9 mouse cellular contexts compared by ENCODE assay signal in genomic region chr12:49171014-49171677, GRCm38 (mm10).
DNase-seq lines count a peak whose midpoint lies in the region; ATAC-seq lines count a peak whose summit lies in the region.
"Had no signal": no experiment of that assay in that cellular context is flagged by ENCODE, and none has a peak within 500 bp of the region (broad histone marks: within the 10 kb centered on the region; RNA-seq: fewer than 3 reads in every experiment).

No protein-coding gene starts in this region.

- H3K4me2 ChIP-seq in midbrain, embryonic 11.5 days, result no peak overlapping the region
- no peak overlapping the region for H3K4me2 ChIP-seq in hindbrain, embryonic 16.5 days (ENCODE audit: low read length)

- no peak overlapping the region for H3K9ac ChIP-seq in midbrain, embryonic 11.5 days (ENCODE audit: low read length)
- H3K9ac ChIP-seq in hindbrain, embryonic 16.5 days (ENCODE audit: low read depth, low read length), result no peak overlapping the region

- no peaks in the 10 kb centered on the region for H3K9me3 ChIP-seq in midbrain, embryonic 11.5 days (ENCODE audit: control insufficient read depth, low read length)
- no peaks in the 10 kb centered on the region for H3K9me3 ChIP-seq in midbrain, embryonic 10.5 days (replicated peaks)
- no peaks in the 10 kb centered on the region for H3K9me3 ChIP-seq in hindbrain, embryonic 16.5 days (ENCODE audit: control insufficient read depth, low read length)

- DNase-seq in cerebellum, adult 9-10 months, result peak; percentile 4
- DNase-seq in cerebellum, postnatal 25 days, result no peak
- DNase-seq in midbrain, embryonic 11.5 days (ENCODE audit: low spot score, missing footprints), result peak; percentile 89
- DNase-seq in midbrain, embryonic 10.5 days (ENCODE audit: low spot score), result no peak
- no peak for DNase-seq in right cerebral cortex, postnatal 10 days (ENCODE audit: low spot score in 2 of 2)
- no peak for DNase-seq in gastrocnemius, postnatal 10 days
- no peak for DNase-seq in heart, postnatal 4 days
- DNase-seq: left cerebral cortex, postnatal 4 days had no signal

- H3K4me1 ChIP-seq in midbrain, embryonic 11.5 days (ENCODE audit: control insufficient read depth, insufficient read depth, low read length), result no peaks in the 10 kb centered on the region
- H3K4me1 ChIP-seq in midbrain, embryonic 10.5 days, result no peaks in the 10 kb centered on the region
- H3K4me1 ChIP-seq in hindbrain, embryonic 16.5 days (ENCODE audit: control insufficient read depth, insufficient read depth, low read depth, low read length), result no peaks in the 10 kb centered on the region

- ATAC-seq in midbrain, embryonic 11.5 days (ENCODE audit: low FRiP score), result 0 out of 2 replicates have a peak, but pooled peaks have one; percentile 46
- ATAC-seq in hindbrain, embryonic 16.5 days, result peak; percentile 70

- no peak overlapping the region for H3K4me3 ChIP-seq in midbrain, embryonic 11.5 days (ENCODE audit: low read depth, low read length)
- no peak overlapping the region for H3K4me3 ChIP-seq in midbrain, embryonic 10.5 days
- H3K4me3 ChIP-seq in hindbrain, embryonic 16.5 days (ENCODE audit: low read length), result no peak overlapping the region

- no peaks in the 10 kb centered on the region for H3K27me3 ChIP-seq in midbrain, embryonic 11.5 days (ENCODE audit: control insufficient read depth, insufficient read depth, low read length)
- H3K27me3 ChIP-seq in midbrain, embryonic 10.5 days (ENCODE audit: low read depth, poor library complexity, severe bottlenecking), result no peaks in the 10 kb centered on the region
- H3K27me3 ChIP-seq in hindbrain, embryonic 16.5 days (replicated peaks; ENCODE audit: control insufficient read depth, insufficient read depth, low read length), result no peaks in the 10 kb centered on the region

- no peaks in the 10 kb centered on the region for H3K36me3 ChIP-seq in midbrain, embryonic 11.5 days (ENCODE audit: control insufficient read depth, insufficient read depth, low read length)
- no peaks in the 10 kb centered on the region for H3K36me3 ChIP-seq in midbrain, embryonic 10.5 days
- H3K36me3 ChIP-seq in hindbrain, embryonic 16.5 days (ENCODE audit: control insufficient read depth, insufficient read depth, low read length), result no peaks in the 10 kb centered on the region

- whole genome bisulfite sequencing in midbrain, embryonic 11.5 days, result 84% methylated on average over 1 of the region's 1 CpGs
- 77% methylated on average over 1 of the region's 1 CpGs for WGBS in midbrain, embryonic 10.5 days
- 75% methylated on average over 1 of the region's 1 CpGs for WGBS in hindbrain, embryonic 16.5 days

- no peak overlapping the region for H3K27ac ChIP-seq in midbrain, embryonic 11.5 days (ENCODE audit: low read depth, low read length)
- no peak overlapping the region for H3K27ac ChIP-seq in midbrain, embryonic 10.5 days (replicated peaks)
- H3K27ac ChIP-seq in hindbrain, embryonic 16.5 days (ENCODE audit: low read depth, low read length), result no peak overlapping the region

Comparison
In these comparisons a context has a peak if more than half of its experiments do, and no peak if none do; other contexts are left out.
1. DNase-seq: peak in cerebellum, adult 9-10 months (single experiment) and midbrain, embryonic 11.5 days (single experiment); none in cerebellum, postnatal 25 days (0 of 2), midbrain, embryonic 10.5 days (single experiment), right cerebral cortex, postnatal 10 days (0 of 2), gastrocnemius, postnatal 10 days (single experiment) and heart, postnatal 4 days (single experiment).